Mouse (Mus musculus) ES-E14 (cell line): ENCODE results near the gene Spag6l. TPM values are rescaled to one million over a fixed set of nuclear protein-coding genes. Genes with fewer than 3 reads are reported as not detected.
"Not testable (repeated sequence)": the region's sequence is repeated elsewhere in the genome, so short reads cannot be mapped to it uniquely, and the experiment has no call there.

Source experiments
- DNase-seq: peaks from one replicate; pipeline ENCODE4 v3.0.0-alpha.2; 2013; ENCODE audit warnings: low read depth, low spot score
- H3K27ac ChIP-seq: 2 replicates; pipeline ENCODE4 v1.5.1; 2012; ENCODE audit warnings: low read depth, mild to moderate bottlenecking, low read length, moderate library complexity, mixed read lengths; ENCODE audit not compliant: poor library complexity, insufficient read depth, severe bottlenecking
- H3K36me3 ChIP-seq: 2 replicates; pipeline ENCODE4 v1.6.1; 2012; ENCODE audit warnings: mild to moderate bottlenecking, low read length, moderate library complexity, mixed read lengths; ENCODE audit not compliant: control insufficient read depth, poor library complexity, insufficient read depth, severe bottlenecking
- H3K4me1 ChIP-seq, 2 experiments: fragments of 150-350 bp in 1 of 2; sonication (generic) in 1 of 2; 2 replicates each; pipeline ENCODE4 v1.6.1; 2012; ENCODE audit warnings: low read length in 2 of 2, mild to moderate bottlenecking in 1 of 2, mixed read lengths in 1 of 2; ENCODE audit not compliant: control insufficient read depth in 2 of 2, insufficient read depth in 2 of 2, poor library complexity in 1 of 2
- H3K4me3 ChIP-seq, 2 experiments: fragments of 150-350 bp in 1 of 2; sonication (generic) in 1 of 2; 2 replicates each; pipeline ENCODE4 v1.5.1; 2012; ENCODE audit warnings: low read length in 2 of 2, low read depth in 1 of 2, mild to moderate bottlenecking in 1 of 2, mixed read lengths in 1 of 2; ENCODE audit not compliant: insufficient read depth in 1 of 2, poor library complexity in 1 of 2, severe bottlenecking in 1 of 2
- H3K9ac ChIP-seq: 2 replicates; pipeline ENCODE4 v1.6.1; 2012; ENCODE audit warnings: low read depth, mild to moderate bottlenecking, low read length, mixed read lengths; ENCODE audit not compliant: poor library complexity, insufficient read depth, severe bottlenecking
- H3K9me3 ChIP-seq: fragments of 150-350 bp; sonication (generic); 2 replicates; pipeline ENCODE4 v1.6.1; 2012; ENCODE audit warnings: low read depth, mild to moderate bottlenecking, low read length; ENCODE audit not compliant: control insufficient read depth, insufficient read depth
- CHD2 ChIP-seq: IDR thresholded peaks from 2 replicates; pipeline ENCODE4 v1.6.1; 2014; ENCODE audit warnings: mild to moderate bottlenecking, low read depth, low read length, inconsistent platforms
- HCFC1 ChIP-seq: IDR thresholded peaks from 2 replicates; pipeline ENCODE4 v1.6.1; 2012; ENCODE audit warnings: low read length, inconsistent platforms, borderline replicate concordance; ENCODE audit not compliant: insufficient read depth
- MAFK ChIP-seq: IDR thresholded peaks from 2 replicates; pipeline ENCODE4 v1.6.1; 2014; ENCODE audit warnings: mild to moderate bottlenecking, low read depth, low read length, inconsistent platforms; ENCODE audit not compliant: insufficient read depth
- ZC3H11A ChIP-seq: IDR thresholded peaks from 2 replicates; pipeline ENCODE4 v1.6.1; 2012; ENCODE audit warnings: low read depth, mild to moderate bottlenecking, inconsistent platforms, low read length, borderline replicate concordance
- ZNF384 ChIP-seq: IDR thresholded peaks from 2 replicates; pipeline ENCODE4 v1.6.1; 2012; ENCODE audit warnings: low read depth, low read length, inconsistent platforms
- in situ Hi-C, 2 experiments: fragments of 600-800 bp; cut with MboI; formaldehyde crosslinking; loops; one replicate each; pipeline ENCODE4 v1.15.1; 2025; ENCODE audit warnings: low sequenced_read_pairs in 2 of 2, inconsistent platforms in 1 of 2; ENCODE audit not compliant: unreplicated experiment in 2 of 2
- total RNA-seq: library from RNA; depleted of rRNA; stranded (reverse); fragments of 300-350 nt; gene quantifications from 2 replicates; pipeline ENCODE4 v1.2.3, GENCODE M21; 2012

Gene Spag6l
- total RNA-seq, 1 experiment: 0.49 TPM

DNA sequence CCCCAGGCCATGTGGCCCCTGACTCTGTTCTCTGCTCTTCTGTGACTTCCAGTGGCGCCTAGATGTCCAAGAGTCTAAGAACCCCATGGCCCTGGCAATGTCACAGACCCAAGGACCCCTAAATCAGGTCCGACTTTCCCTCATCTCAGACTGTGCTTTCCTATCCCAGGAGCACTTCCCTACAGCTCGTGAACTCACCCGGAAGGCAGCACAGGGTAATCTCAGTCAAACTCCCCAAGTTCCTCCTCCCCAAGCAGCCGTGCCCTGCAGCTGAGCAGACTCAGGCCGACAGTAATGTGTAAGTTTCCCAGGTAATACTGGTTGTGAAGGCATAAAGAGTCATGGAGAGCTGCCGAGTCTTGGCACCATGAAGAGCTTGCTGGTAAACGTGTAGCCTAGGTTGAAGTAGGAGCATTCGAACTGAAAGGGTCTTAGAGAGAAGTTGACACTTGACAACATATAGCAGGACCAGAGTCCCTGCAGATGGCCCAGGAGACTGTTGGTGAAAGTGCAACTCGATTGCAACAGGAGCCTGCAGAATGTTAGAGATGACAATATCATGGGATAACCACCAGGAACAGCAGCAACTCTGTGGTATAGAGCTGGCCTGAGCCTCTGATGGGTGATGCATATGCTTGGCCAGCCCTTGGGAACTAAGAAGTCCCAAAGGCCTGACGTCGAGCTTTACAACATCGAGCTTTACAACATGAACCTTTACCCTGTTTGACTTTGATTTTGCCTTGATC is 27.6 kb upstream of the Spag6l start:
- in situ Hi-C loops: no loop called here
- no peak overlapping the region for H3K27ac ChIP-seq
- no peak for DNase-seq

DNA sequence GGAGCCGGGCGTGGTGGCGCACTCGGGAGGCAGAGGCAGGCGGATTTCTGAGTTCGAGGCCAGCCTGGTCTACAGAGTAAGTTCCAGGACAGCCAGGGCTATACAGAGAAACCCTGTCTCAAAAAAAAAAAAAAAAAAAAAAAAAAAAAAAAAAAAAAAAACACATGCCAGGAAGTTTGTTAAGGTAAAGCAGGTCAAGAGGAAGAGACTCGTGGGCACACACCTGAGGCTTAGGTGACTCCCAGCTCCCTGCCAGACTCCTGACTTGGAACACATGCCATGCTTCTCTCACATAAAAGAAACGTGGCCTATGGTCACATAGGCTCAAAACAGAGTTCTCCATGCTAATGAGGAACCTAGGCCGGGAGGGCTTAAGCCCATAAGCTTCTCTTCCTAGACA is 26.8 kb upstream of the Spag6l start:
- H3K4me3 ChIP-seq, H3K9me3 ChIP-seq, in situ Hi-C loops, H3K36me3 ChIP-seq, H3K9ac ChIP-seq, H3K4me1 ChIP-seq, H3K27ac ChIP-seq, DNase-seq: not testable (repeated sequence)
- peak; percentile 69; the same call in 1 of the 2 replicates for TF ChIP-seq ZNF384

More for the DNA sequence above, 27.6 kb upstream of the Spag6l start:
- H3K9ac ChIP-seq: no peak overlapping the region
- H3K4me1 ChIP-seq: peaks cover 0 to 5% of the 10 kb centered on the region in 2 experiments; a peak in 2 of 4 replicates
- H3K36me3 ChIP-seq: no peaks in the 10 kb centered on the region
- H3K4me3 ChIP-seq: no peak overlapping the region
- H3K9me3 ChIP-seq: no peaks in the 10 kb centered on the region
- TF ChIP-seq ZNF384: no peak
- no peak for TF ChIP-seq MAFK
- no peak for TF ChIP-seq CHD2
- TF ChIP-seq ZC3H11A: no peak
- TF ChIP-seq HCFC1: no peak

- no peaks in the 10 kb centered on the region for H3K36me3 ChIP-seq
- H3K4me3 ChIP-seq: no peak overlapping the region
- DNase-seq: no peak
- H3K9me3 ChIP-seq: no peaks in the 10 kb centered on the region
- no peak overlapping the region for H3K9ac ChIP-seq
- in situ Hi-C loops: no loop called here
- H3K27ac ChIP-seq: no peak overlapping the region
- TF ChIP-seq MAFK (no peak), HCFC1 (no peak), ZNF384 (no peak), ZC3H11A (no peak), CHD2 (no peak)
- peaks cover 0 to 5% of the 10 kb centered on the region in 2 experiments; a peak in 2 of 4 replicates for H3K4me1 ChIP-seq
These were observed 26.3 kb upstream of the Spag6l start for GRCm38 (mm10) chr16:16855541-16855940.

DNA sequence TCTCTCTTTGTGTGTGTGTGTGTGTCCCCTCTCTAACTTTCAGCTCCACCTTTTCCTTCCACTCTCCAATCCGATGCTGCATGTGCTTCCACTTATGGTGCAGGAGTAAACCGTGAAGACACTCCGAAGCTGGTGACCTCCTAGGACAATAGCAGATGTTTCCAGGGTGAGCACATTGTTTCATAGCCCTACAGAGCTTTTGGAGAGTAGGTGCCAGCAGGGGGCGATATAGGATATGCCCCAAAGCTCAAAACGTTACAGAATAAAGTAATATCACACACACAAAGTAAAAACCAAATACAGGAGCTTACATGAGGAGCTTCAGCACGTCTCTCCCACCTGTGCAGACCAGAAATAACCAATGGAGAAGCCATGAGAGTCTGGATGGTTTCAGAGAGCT is 25.6 kb upstream of the Spag6l start:
- Histone ChIP-seq H3K4me1 (peaks cover 0 to 5% of the 10 kb centered on the region in 2 experiments; a peak in 2 of 4 replicates), H3K36me3 (no peaks in the 10 kb centered on the region), H3K4me3 (no peak overlapping the region), H3K27ac (no peak overlapping the region), H3K9ac (no peak overlapping the region), H3K9me3 (no peaks in the 10 kb centered on the region)
- in situ Hi-C loops: no loop called here
- DNase-seq: no peak
- no peak for TF ChIP-seq HCFC1
- TF ChIP-seq CHD2: no peak
- TF ChIP-seq ZC3H11A: no peak; the same call in 1 of the 2 replicates
- TF ChIP-seq MAFK: no peak
- TF ChIP-seq ZNF384: no peak

DNA sequence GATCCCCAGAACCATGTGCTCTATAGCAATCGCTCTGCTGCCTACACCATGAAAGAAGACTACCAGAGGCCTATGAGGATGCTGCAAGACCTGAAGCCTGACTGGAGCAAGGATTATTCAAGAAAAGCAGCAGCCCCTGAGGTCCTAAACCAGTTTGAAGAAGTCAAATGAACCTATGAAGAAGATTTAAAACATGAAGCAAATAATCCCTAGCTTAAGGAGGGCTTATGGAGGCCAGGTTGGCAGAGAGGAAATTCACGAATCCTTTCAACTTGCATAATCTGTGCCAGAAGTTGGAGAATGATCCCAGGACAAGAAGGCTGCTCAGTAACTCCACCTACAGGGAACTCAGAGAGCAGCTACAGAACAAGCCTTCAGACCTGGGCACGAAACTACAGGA is 23.2 kb upstream of the Spag6l start:
- Histone ChIP-seq H3K27ac (no peak overlapping the region), H3K4me1 (peaks cover 0 to 5% of the 10 kb centered on the region in 2 experiments; a peak in 2 of 4 replicates), H3K9ac (no peak overlapping the region), H3K4me3 (no peak overlapping the region), H3K9me3 (no peaks in the 10 kb centered on the region), H3K36me3 (no peaks in the 10 kb centered on the region)
- DNase-seq: no peak
- in situ Hi-C loops: no loop called here
- TF ChIP-seq HCFC1: no peak
